Mouse (Mus musculus) C2C12 (cell line): ENCODE data around the gene Gm20379. TPM values are rescaled to one million over a fixed set of nuclear protein-coding genes. Genes with fewer than 3 reads are reported as not detected.

Source experiments
- H3K27me3 ChIP-seq: one replicate; pipeline ENCODE4 v1.6.1; 2011; ENCODE audit not compliant: control insufficient read depth, insufficient read depth, insufficient read length
- H3K36me3 ChIP-seq: one replicate; pipeline ENCODE4 v1.6.1; 2011; ENCODE audit not compliant: control insufficient read depth, insufficient read depth
- H3K4me3 ChIP-seq: one replicate; pipeline ENCODE4 v1.5.1; 2011; ENCODE audit warnings: mild to moderate bottlenecking, control low read depth; ENCODE audit not compliant: poor library complexity, insufficient read depth, severe bottlenecking
- H3K79me2 ChIP-seq: one replicate; pipeline ENCODE4 v1.6.1; 2011; ENCODE audit not compliant: control insufficient read depth, insufficient read depth
- H3K79me3 ChIP-seq: one replicate; pipeline ENCODE4 v1.6.1; 2011; ENCODE audit warnings: low read depth, control low read depth
- H3ac ChIP-seq: one replicate; pipeline ENCODE3; 2011; ENCODE audit warnings: low read depth; ENCODE audit not compliant: control insufficient read depth, insufficient read length
- CEBPB ChIP-seq: IDR thresholded peaks from one replicate; pipeline ENCODE4 v1.6.1; 2011; ENCODE audit warnings: low read depth, mild to moderate bottlenecking, control low read depth, moderate library complexity
- CTCF ChIP-seq: IDR thresholded peaks from one replicate; pipeline ENCODE4 v1.5.1; 2011; ENCODE audit not compliant: control insufficient read depth, insufficient read depth, insufficient read length
- FOSL1 ChIP-seq: IDR thresholded peaks from one replicate; pipeline ENCODE4 v1.8.0; 2011; ENCODE audit warnings: mild to moderate bottlenecking, low read length; ENCODE audit not compliant: poor library complexity, insufficient read depth, severe bottlenecking
- MAX ChIP-seq: IDR thresholded peaks from one replicate; pipeline ENCODE4 v1.6.1; 2011; ENCODE audit warnings: mild to moderate bottlenecking, control low read depth
- MYOD1 ChIP-seq: IDR thresholded peaks from one replicate; pipeline ENCODE4 v1.6.1; 2011; ENCODE audit warnings: low read depth; ENCODE audit not compliant: control insufficient read depth, insufficient read length
- MYOG ChIP-seq: IDR thresholded peaks from one replicate; pipeline ENCODE4 v1.6.1; 2011; ENCODE audit not compliant: control insufficient read depth, insufficient read length; ENCODE audit errors: extremely low read depth
- USF1 ChIP-seq: IDR thresholded peaks from one replicate; pipeline ENCODE4 v1.6.1; 2011; ENCODE audit warnings: low read depth, mild to moderate bottlenecking, control low read depth, moderate library complexity
- long read RNA-seq, 2 experiments: library from polyadenylated mRNA; unstranded; transcript quantifications; one replicate each; pipeline ENCODE4 v2.0.0; 2019 to 2020
- polyA plus RNA-seq: library from polyadenylated mRNA; unstranded; fragments of >200 nt; fragmentation: generic; extraction: Trizol; gene quantifications from one replicate; pipeline ENCODE4 v1.2.1, GENCODE M21; 2012; ENCODE audit warnings: missing spikeins

Gene Gm20379
- polyA plus RNA-seq, result 0.02 TPM
- long read RNA-seq, experiment 1, result 0 reads
- long read RNA-seq, experiment 2, result 0 reads

DNA sequence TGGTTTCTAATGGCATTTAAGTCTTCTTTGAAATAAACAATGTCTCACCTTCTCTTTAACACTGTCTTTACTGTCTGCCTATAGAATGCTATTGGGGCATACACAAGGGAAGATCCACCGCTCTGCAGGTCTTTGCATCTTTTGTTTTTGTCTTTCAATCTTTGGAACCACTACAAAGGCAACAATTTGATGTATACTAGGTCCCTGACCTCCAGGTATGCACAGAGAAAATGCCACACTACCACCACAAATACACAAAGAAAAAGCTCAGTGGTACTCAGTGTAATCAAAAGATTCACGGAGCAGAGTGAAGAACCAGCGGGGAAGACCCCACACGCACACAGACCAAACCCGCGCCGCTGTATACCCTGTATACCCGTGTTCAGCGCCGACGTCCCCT lies at the start of gene Gm20379:
Gene Gm20379 (plus strand): TSS at position 301 of the 400 bp plus-strand sequence.
- TF ChIP-seq MYOG, result no peak
- no peak for TF ChIP-seq MYOD1
- TF ChIP-seq FOSL1, result no peak
- TF ChIP-seq CEBPB, result no peak
- no peak for TF ChIP-seq CTCF
- TF ChIP-seq USF1, result no peak
- no peak for TF ChIP-seq MAX
- H3K36me3 ChIP-seq, result peaks cover 3% of the 10 kb centered on the region
- H3K79me2 ChIP-seq, result no peaks in the 10 kb centered on the region
- no peak within 1 kb of the TSS for H3ac ChIP-seq
- H3K4me3 ChIP-seq, result no peak within 1 kb of the TSS
- H3K27me3 ChIP-seq, result no peaks in the 10 kb centered on the region
- H3K79me3 ChIP-seq, result no peaks in the 10 kb centered on the region

- H3K79me2 ChIP-seq, result no peaks in the 10 kb centered on the region
- H3K79me3 ChIP-seq, result no peaks in the 10 kb centered on the region
- no peaks in the 10 kb centered on the region for H3K27me3 ChIP-seq
- no peak overlapping the region for H3K4me3 ChIP-seq
- TF ChIP-seq MYOD1 (no peak), MAX (no peak), FOSL1 (no peak), USF1 (no peak), MYOG (no peak)
- no peak overlapping the region for H3ac ChIP-seq
- no peaks in the 10 kb centered on the region for H3K36me3 ChIP-seq
These were observed 44.5 kb upstream of the Gm20379 start for GRCm38 (mm10) chr13:92261329-92261728.

- H3K27me3 ChIP-seq, result no peaks in the 10 kb centered on the region
- TF ChIP-seq CTCF (no peak), CEBPB (no peak), USF1 (no peak), MYOG (no peak), MYOD1 (no peak), MAX (no peak), FOSL1 (no peak)
- H3K4me3 ChIP-seq, result no peak overlapping the region
- H3K36me3 ChIP-seq, result no peaks in the 10 kb centered on the region
- H3K79me2 ChIP-seq, result no peaks in the 10 kb centered on the region
- H3K79me3 ChIP-seq, result no peaks in the 10 kb centered on the region
- H3ac ChIP-seq, result no peak overlapping the region
These were observed 42.2 kb upstream of the Gm20379 start for GRCm38 (mm10) chr13:92263566-92263965.

DNA sequence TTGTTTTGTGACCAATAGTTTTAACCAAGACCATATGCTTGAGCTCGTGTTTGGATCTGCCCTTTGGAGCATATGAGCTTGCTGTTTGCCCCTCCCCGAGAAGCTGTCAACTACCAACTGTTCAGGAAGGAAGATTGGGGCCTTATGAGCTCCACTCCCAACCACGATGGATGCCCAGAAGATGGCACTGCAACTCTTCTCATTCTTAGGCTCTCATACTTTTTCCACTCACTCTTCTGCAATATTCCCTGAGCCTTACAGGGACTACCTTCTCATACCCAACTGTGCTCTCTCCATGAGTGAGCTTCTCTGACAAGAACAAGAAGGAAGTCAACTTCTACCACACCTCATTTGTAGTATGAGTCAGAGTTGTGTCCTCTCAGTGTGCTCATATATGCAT lies 38.7 kb upstream of the Gm20379 start:
- Histone ChIP-seq H3K36me3 (no peaks in the 10 kb centered on the region), H3K27me3 (no peaks in the 10 kb centered on the region), H3K4me3 (no peak overlapping the region), H3ac (no peak overlapping the region), H3K79me3 (no peaks in the 10 kb centered on the region), H3K79me2 (no peaks in the 10 kb centered on the region)
- TF ChIP-seq USF1, result no peak
- TF ChIP-seq MYOD1, result no peak
- no peak for TF ChIP-seq CEBPB
- TF ChIP-seq FOSL1, result no peak
- TF ChIP-seq MAX, result no peak
- no peak for TF ChIP-seq MYOG
- no peak for TF ChIP-seq CTCF

DNA sequence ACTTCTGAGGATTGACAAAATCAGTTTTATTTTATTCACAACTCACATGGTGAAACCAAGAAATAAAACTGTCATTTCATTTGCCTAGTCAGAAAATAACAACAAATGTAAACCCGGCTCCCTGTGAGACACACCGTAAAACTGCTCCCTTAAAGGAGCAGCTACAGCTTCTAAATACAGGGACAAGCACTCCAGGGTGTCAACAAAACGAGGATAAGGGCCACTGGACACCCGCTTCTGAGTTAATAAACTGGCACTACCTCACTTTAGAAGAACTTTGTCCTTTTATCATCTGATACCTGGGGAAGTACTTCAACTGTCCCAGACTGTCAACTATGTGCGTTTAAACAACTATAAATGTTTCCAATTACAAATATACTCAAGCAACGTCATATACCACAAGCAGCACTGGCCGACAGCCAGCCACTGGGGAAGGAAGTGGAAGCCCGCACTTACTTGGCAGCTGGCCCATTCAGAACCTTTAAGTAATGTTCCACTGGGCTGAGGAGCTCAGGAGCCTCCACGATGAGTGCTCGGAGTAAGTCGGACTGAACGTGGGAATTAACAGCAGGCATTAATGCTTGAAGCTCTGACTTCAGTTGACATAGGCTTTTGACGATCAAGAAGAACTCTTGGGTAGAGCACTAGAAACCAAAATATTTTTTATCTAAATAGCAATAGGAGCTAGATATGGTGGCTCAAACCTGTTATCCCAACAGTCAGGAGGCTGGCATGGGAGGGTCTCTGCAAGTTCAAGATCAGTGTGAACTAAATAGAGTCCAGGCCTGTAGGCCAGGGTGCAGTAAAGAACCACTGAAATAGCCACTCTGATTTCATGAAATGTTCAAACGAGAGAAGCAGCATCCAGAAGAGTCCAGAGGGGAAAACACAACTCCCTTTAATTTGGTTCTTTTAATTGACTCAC lies 31.2 kb upstream of the Gm20379 start:
- Histone ChIP-seq H3K79me3 (no peaks in the 10 kb centered on the region), H3K4me3 (no peak overlapping the region), H3K27me3 (no peaks in the 10 kb centered on the region), H3ac (no peak overlapping the region), H3K36me3 (peaks cover 5% of the 10 kb centered on the region), H3K79me2 (no peaks in the 10 kb centered on the region)
- TF ChIP-seq CEBPB (no peak), USF1 (no peak), MYOG (no peak), MAX (no peak), MYOD1 (no peak), FOSL1 (no peak), CTCF (no peak)

DNA sequence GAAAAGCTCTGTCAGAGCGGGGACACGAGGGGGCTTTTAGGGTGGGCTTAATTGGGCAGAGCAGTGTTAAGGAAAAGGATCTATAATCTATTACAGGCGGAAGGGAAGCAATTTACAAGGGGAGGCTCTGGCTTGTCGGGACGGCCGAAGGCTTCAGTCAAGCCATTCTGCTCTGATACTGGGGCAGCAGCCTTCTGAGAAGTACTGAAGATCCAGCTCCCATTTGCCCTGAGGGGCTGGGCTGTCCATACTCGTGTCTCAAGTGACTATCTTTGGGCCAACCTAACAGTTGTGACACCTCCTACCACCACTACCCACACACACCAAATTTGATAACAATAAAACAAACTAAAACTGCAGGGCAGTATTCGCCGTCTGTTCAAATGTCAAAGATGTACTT lies 30.5 kb upstream of the Gm20379 start:
- TF ChIP-seq MYOG (no peak), CTCF (no peak), USF1 (no peak), CEBPB (no peak), MYOD1 (no peak), MAX (no peak), FOSL1 (no peak)
- no peak overlapping the region for H3ac ChIP-seq
- H3K27me3 ChIP-seq, result no peaks in the 10 kb centered on the region
- H3K4me3 ChIP-seq, result no peak overlapping the region
- H3K36me3 ChIP-seq, result peaks cover 5% of the 10 kb centered on the region
- no peaks in the 10 kb centered on the region for H3K79me2 ChIP-seq
- H3K79me3 ChIP-seq, result no peaks in the 10 kb centered on the region
